Mouse (Mus musculus): ENCODE measurements around the gene Depdc7.
A peak's percentile ranks its signal among the peaks of the same experiment; 100 is the strongest.

Gene Depdc7

GRCm38 (mm10) chr2:104714254-104714691 lies 28.4 kb downstream of the Depdc7 start:
- DNase-seq: peak; percentile 49 to 53

- no peak for DNase-seq
Measured at GRCm38 (mm10) chr2:104712486-104712809, 30.2 kb downstream of the Depdc7 start.

- DNase-seq: peak in 1 of 2 experiments; percentile 64
Measured at GRCm38 (mm10) chr2:104711585-104712485, 30.8 kb downstream of the Depdc7 start, which contains the start of gene Tcp11l1. TSS of gene Tcp11l1 (minus strand) at chr2:104712169.

DNA sequence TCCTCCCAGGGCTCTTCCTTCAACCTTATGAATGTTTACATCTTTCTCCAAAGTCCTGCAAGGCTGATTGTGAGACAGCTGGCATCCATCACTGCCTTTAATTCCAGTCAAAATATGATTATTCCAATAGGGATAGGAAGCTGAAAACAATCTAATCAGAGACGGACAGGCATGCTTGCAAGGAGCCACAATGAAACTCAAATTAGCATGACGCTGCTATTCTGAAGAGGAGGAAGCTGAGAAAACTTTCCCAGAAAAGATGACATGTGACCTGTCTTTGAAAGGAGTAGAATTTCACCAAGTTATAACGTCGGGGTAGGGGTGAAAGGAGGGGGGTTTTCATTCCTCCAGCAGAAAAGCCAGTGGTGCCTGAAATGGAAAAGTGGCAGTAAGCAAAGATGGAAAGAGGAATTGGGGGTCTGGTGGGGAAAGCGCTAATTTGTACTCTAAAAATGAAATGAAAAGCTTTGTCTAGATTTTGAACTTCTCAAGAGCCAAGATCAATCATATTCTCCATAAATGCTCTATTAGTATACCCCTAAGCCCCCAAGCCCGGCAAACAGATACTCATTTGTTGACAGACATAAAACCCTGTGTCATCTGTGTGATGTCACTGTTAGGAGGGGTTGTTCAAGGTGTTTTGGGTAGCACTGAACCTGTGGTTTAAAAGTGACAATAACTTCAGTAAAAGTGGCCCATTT lies 31.9 kb downstream of the Depdc7 start:
- DNase-seq: no peak

GRCm38 (mm10) chr2:104709786-104710337 lies 32.8 kb downstream of the Depdc7 start:
- no peak for DNase-seq

- no peak for DNase-seq
Measured at GRCm38 (mm10) chr2:104704355-104704754, 38.3 kb downstream of the Depdc7 start.

- no peak for DNase-seq
Measured at GRCm38 (mm10) chr2:104703158-104703557, 39.5 kb downstream of the Depdc7 start.

DNA sequence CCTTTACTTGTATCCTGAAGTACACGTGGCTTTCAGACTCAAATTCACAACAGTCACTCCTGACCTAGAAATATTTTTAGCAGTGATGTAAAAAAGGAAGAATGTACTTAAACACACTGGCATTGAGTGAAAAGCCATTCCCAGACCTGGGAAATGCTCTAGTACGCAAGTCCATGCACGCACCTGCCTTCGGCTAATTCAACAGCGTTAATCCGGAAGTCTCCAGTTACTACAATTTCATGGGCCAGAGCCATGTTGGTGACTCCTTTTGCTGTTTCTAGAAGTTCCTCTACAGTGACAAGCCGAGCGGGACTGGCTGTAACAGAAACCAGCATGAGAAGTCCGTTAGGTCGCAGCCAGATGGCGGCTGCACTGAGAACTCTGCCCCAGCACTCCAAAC lies 43.0 kb downstream of the Depdc7 start:
- DNase-seq: no peak

- no peak for DNase-seq
Measured at GRCm38 (mm10) chr2:104692551-104692950, 50.1 kb downstream of the Depdc7 start.

DNA sequence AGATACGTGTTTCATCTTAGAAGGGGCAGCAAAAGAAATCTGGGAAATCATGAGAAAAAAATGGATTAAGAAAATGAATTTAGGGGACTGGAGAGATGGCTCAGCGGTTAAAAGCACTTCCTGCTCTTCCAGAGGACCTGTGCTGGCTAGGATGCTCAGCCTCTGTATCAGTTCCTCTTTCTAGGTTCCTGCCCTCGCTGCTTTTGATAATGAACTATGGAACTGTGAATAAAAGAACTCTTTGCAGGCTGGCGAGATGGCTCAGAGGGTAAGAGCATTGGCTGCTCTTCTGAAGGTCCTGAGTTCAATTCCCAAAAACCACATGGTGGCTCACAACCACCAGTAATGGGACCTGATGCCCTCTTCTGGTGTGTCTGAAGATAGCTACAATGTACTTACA lies 52.0 kb downstream of the Depdc7 start:
- DNase-seq: no peak

DNA sequence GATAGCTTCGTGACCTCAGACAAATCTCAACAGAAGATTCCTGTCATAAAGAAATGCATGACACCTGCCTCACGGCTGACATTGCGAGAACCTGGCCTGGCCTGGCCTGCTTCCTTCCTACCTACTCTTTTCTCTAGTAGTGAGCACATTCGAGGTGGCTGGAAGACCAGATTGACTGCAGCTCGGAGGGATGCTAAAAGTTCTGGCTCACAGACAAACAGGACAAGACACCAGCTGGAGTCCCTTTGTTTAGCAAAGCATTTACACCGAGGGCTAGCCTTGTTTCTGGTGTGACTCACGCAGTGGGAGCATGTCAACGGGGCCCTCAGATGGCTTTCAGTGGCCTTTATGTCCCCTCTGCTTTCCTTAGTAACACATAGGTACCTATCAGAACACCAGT lies 54.0 kb downstream of the Depdc7 start:
- DNase-seq: no peak

DNA sequence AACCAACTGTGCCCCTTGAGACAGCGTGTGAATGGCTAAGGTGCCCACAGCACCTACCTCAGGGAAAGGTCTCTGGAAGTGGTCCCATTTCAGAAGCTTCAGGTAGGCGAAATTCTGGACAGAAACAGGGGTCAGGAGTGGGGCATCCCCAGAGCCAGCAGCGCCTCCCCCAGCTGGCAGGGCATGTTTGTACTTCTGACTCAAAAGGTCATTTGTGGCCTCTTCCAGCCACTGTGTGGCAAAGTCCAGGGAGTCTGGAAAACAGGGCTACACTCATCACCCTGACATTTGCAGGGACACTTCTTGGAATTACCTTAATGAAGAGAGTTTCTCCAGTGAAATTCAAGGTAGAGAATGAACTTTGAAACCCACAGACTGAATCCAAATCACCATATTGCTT lies 54.4 kb downstream of the Depdc7 start:
- peak; percentile 53 for DNase-seq

- no peak for DNase-seq
Measured at GRCm38 (mm10) chr2:104687261-104687660, 55.4 kb downstream of the Depdc7 start.

GRCm38 (mm10) chr2:104685418-104685817 lies 57.3 kb downstream of the Depdc7 start:
- peak; percentile 73 to 81 for DNase-seq

DNA sequence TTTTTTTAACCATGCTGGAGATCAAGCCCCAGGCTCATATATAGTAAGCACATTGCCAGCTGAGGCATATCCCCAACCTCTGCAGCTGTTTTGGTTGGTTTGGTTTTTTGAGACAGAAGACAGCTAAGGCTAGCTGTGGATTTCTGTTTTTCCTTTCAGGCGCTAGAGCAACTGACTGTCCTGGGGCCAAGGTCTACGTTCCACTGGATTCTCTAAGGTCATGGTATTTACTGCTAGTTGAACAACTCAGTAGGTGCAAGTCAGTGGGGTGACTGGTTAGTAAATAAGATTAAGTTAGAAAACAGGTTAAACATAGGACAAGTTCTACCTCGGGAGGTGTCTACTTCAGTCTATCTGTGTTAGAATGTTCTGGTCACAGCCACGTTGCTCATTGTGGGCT lies 57.9 kb downstream of the Depdc7 start:
- peak; percentile 37 to 57 for DNase-seq

GRCm38 (mm10) chr2:104677326-104677725 lies 65.4 kb downstream of the Depdc7 start:
- peak in 1 of 2 experiments; percentile 53 for DNase-seq
